Mouse (Mus musculus) C2C12 (cell line): ENCODE measurements around the gene 4933402D24Rik. TPM values are rescaled to one million over a fixed set of nuclear protein-coding genes. Genes with fewer than 3 reads are reported as not detected.

Experiments used
- H3K27me3 ChIP-seq: one replicate; pipeline ENCODE4 v1.6.1; 2011; ENCODE audit not compliant: control insufficient read depth, insufficient read depth, insufficient read length
- H3K36me3 ChIP-seq: one replicate; pipeline ENCODE4 v1.6.1; 2011; ENCODE audit not compliant: control insufficient read depth, insufficient read depth
- H3K4me3 ChIP-seq: one replicate; pipeline ENCODE4 v1.5.1; 2011; ENCODE audit warnings: mild to moderate bottlenecking, control low read depth; ENCODE audit not compliant: poor library complexity, insufficient read depth, severe bottlenecking
- H3K79me2 ChIP-seq: one replicate; pipeline ENCODE4 v1.6.1; 2011; ENCODE audit not compliant: control insufficient read depth, insufficient read depth
- H3K79me3 ChIP-seq: one replicate; pipeline ENCODE4 v1.6.1; 2011; ENCODE audit warnings: low read depth, control low read depth
- H3ac ChIP-seq: one replicate; pipeline ENCODE3; 2011; ENCODE audit warnings: low read depth; ENCODE audit not compliant: control insufficient read depth, insufficient read length
- CEBPB ChIP-seq: IDR thresholded peaks from one replicate; pipeline ENCODE4 v1.6.1; 2011; ENCODE audit warnings: low read depth, mild to moderate bottlenecking, control low read depth, moderate library complexity
- CTCF ChIP-seq: IDR thresholded peaks from one replicate; pipeline ENCODE4 v1.5.1; 2011; ENCODE audit not compliant: control insufficient read depth, insufficient read depth, insufficient read length
- FOSL1 ChIP-seq: IDR thresholded peaks from one replicate; pipeline ENCODE4 v1.8.0; 2011; ENCODE audit warnings: mild to moderate bottlenecking, low read length; ENCODE audit not compliant: poor library complexity, insufficient read depth, severe bottlenecking
- MAX ChIP-seq: IDR thresholded peaks from one replicate; pipeline ENCODE4 v1.6.1; 2011; ENCODE audit warnings: mild to moderate bottlenecking, control low read depth
- MYOD1 ChIP-seq: IDR thresholded peaks from one replicate; pipeline ENCODE4 v1.6.1; 2011; ENCODE audit warnings: low read depth; ENCODE audit not compliant: control insufficient read depth, insufficient read length
- MYOG ChIP-seq: IDR thresholded peaks from one replicate; pipeline ENCODE4 v1.6.1; 2011; ENCODE audit not compliant: control insufficient read depth, insufficient read length; ENCODE audit errors: extremely low read depth
- USF1 ChIP-seq: IDR thresholded peaks from one replicate; pipeline ENCODE4 v1.6.1; 2011; ENCODE audit warnings: low read depth, mild to moderate bottlenecking, control low read depth, moderate library complexity
- polyA plus RNA-seq: library from polyadenylated mRNA; unstranded; fragments of >200 nt; fragmentation: generic; extraction: Trizol; gene quantifications from one replicate; pipeline ENCODE4 v1.2.1, GENCODE M21; 2012; ENCODE audit warnings: missing spikeins

4933402D24Rik gene
- polyA plus RNA-seq, 1 experiment, result 0.12 TPM

DNA sequence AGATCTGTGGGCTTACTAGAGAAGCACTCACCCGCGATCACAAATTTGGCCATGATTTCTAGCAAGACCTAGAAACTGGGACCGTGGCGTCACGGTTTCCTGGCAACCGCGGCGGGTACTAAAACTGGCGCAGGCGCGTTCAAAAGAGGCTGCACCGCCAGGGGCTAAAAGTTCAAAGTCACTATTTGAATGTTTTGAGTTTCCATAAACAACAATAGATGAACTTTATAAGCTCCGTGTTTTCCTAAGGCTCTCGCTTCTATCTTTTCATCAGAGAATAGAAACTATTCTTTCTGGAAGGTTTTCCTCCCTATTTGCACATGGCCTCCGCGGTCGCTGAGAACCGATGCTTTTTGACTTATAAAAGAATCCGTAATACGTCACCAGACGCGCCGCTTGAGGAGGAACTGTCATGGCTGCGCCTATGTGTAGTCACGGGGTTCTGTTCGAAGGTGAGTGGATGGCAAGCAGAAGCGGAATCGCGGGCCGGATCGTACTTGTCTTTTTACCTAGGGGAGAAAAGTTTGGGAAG, 38.8 kb downstream of the 4933402D24Rik start, which contains the start of the genes Mdh1b and Fastkd2:
TSS of gene Mdh1b (minus strand) at position 79 of the 532 bp plus-strand sequence.
TSS of gene Fastkd2 (plus strand) at position 375 of the 532 bp plus-strand sequence.
- peak within 1 kb of the TSS; percentile 84 for H3K4me3 ChIP-seq
- H3K79me2 ChIP-seq, result peaks cover 40% of the 10 kb centered on the region
- peaks cover 5% of the 10 kb centered on the region for H3K36me3 ChIP-seq
- H3ac ChIP-seq, result peak within 1 kb of the TSS; percentile 80
- no peaks in the 10 kb centered on the region for H3K27me3 ChIP-seq
- no peak for TF ChIP-seq USF1
- TF ChIP-seq MAX, result peak; percentile 95
- H3K79me3 ChIP-seq, result peaks cover 21% of the 10 kb centered on the region

DNA sequence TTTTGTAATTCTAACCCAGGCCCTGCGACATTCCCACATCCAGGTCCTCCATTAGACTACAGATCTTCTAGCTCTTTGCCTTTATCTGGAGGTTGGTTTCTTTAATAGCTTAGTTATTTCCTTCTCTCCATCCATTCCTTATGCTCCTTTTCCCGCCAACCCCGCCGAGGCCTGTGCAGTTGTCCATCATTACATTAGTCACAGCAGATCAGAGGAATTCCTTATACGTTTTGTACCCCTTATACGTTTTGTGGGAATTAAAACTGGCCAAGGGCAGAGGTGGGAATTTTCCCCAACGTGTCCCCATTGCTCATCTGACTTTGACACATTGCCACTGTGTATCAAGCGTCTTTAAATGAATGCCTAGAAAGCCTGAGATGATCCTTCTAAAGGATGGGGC, 39.3 kb downstream of the 4933402D24Rik start:
- Histone ChIP-seq H3ac (peak overlapping the region; percentile 56), H3K4me3 (no peak overlapping the region), H3K27me3 (no peaks in the 10 kb centered on the region), H3K79me3 (peaks cover 21% of the 10 kb centered on the region), H3K79me2 (peaks cover 40% of the 10 kb centered on the region), H3K36me3 (peaks cover 5% of the 10 kb centered on the region)
- TF ChIP-seq FOSL1 (no peak), USF1 (no peak)

DNA sequence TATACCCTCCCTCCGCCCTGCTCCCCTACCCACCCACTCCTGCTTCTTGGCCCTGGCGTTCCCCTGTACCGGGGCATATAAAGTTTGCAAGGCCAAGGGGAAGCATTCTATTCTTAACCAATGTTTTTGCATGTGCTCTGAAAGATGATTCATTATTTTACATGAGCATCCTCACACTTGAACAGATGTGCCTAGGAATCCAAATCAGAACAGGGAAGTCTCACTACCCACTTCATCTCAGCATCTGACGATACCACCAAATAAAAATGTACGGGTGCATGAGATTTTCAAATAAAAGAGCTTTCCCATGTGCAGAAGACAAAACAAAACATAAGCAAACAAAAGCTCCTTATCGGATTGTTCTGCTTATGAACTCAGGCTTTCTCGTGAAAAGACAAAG, 48.9 kb downstream of the 4933402D24Rik start:
- TF ChIP-seq CTCF (no peak), FOSL1 (no peak), USF1 (no peak), MAX (no peak), CEBPB (no peak), MYOG (no peak), MYOD1 (no peak)

GRCm38 (mm10) chr1:63708876-63709275, 60.2 kb downstream of the 4933402D24Rik start:
- no peaks in the 10 kb centered on the region for H3K36me3 ChIP-seq
- TF ChIP-seq MAX (no peak), CEBPB (peak; percentile 64), CTCF (no peak), USF1 (no peak)
- H3K27me3 ChIP-seq, result no peaks in the 10 kb centered on the region
- H3ac ChIP-seq, result no peak overlapping the region
- H3K79me2 ChIP-seq, result no peaks in the 10 kb centered on the region
- H3K4me3 ChIP-seq, result no peak overlapping the region
- H3K79me3 ChIP-seq, result no peaks in the 10 kb centered on the region

More for the DNA sequence above, 48.9 kb downstream of the 4933402D24Rik start:
- Histone ChIP-seq H3ac (no peak overlapping the region), H3K36me3 (no peaks in the 10 kb centered on the region), H3K79me2 (no peaks in the 10 kb centered on the region), H3K27me3 (no peaks in the 10 kb centered on the region), H3K79me3 (no peaks in the 10 kb centered on the region), H3K4me3 (no peak overlapping the region)

DNA sequence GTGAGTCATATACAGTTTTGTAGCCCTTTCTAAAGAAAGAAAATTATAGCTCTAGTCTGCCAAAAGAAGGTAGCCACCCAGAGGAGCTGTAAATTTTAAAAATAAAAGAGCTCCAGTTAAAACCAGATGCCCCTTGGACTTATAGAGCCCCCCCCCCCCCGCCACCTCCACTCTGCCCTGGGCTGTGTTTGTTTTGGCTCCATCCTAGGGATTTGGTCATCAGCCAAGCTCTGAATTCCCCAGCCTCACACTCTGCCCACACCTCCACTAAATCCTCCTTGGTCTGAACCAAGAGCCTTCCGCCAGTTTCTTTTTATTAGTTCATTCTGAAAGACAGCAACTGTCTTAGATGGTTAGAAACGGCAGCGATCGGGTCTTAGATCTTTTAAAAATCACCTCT, 63.3 kb downstream of the 4933402D24Rik start:
- Histone ChIP-seq H3K27me3 (no peaks in the 10 kb centered on the region), H3K79me3 (no peaks in the 10 kb centered on the region), H3K79me2 (no peaks in the 10 kb centered on the region), H3ac (no peak overlapping the region), H3K36me3 (no peaks in the 10 kb centered on the region), H3K4me3 (no peak overlapping the region)
- TF ChIP-seq USF1, result no peak
- TF ChIP-seq MYOD1, result no peak
- TF ChIP-seq CTCF, result no peak
- TF ChIP-seq MAX, result no peak
- no peak for TF ChIP-seq MYOG

Other genes with a start within 250 kb of the 4933402D24Rik start
- not detected for gene Gm39653, start 153.3 kb downstream of the 4933402D24Rik start, polyA plus RNA-seq
- gene Dytn, start 82.3 kb downstream of the 4933402D24Rik start, polyA plus RNA-seq, result not detected
- gene Mdh1b, start 38.9 kb downstream of the 4933402D24Rik start, polyA plus RNA-seq, result 0.07 TPM
- 24.4 TPM for gene Fastkd2, start 38.7 kb downstream of the 4933402D24Rik start, polyA plus RNA-seq